Mouse (Mus musculus) liver, embryonic 16.5 days (tissue): ENCODE measurements around the gene Cnksr2. TPM values are rescaled to one million over a fixed set of nuclear protein-coding genes. Genes with fewer than 3 reads are reported as not detected.

Experiments used
- ATAC-seq: fragments of 200-750 bp; cut with Nextera tagmentation; 2 replicates; pipeline ENCODE4 v1.8.0; 2017; ENCODE audit warnings: low read depth, mild to moderate bottlenecking, moderate number of reproducible peaks, moderate library complexity
- H3K27ac ChIP-seq: fragments of 300-500 bp; sonication (generic); 2 replicates; pipeline ENCODE4 v1.5.1; 2014; ENCODE audit warnings: mild to moderate bottlenecking, low read length
- H3K27me3 ChIP-seq: fragments of 300-500 bp; sonication (generic); 2 replicates; pipeline ENCODE4 v1.6.1; 2014; ENCODE audit warnings: low read depth, low read length, mixed read lengths; ENCODE audit not compliant: control insufficient read depth, insufficient read depth
- H3K36me3 ChIP-seq: fragments of 300-500 bp; sonication (generic); 2 replicates; pipeline ENCODE4 v1.6.1; 2014; ENCODE audit warnings: mild to moderate bottlenecking; ENCODE audit not compliant: control insufficient read depth, insufficient read depth
- H3K4me1 ChIP-seq: fragments of 300-500 bp; sonication (generic); 2 replicates; pipeline ENCODE4 v1.6.1; 2014; ENCODE audit warnings: low read depth, low read length, mixed read lengths; ENCODE audit not compliant: control insufficient read depth
- H3K4me2 ChIP-seq: fragments of 300-500 bp; sonication (generic); 2 replicates; pipeline ENCODE4 v1.6.1; 2014; ENCODE audit warnings: low read depth, low read length, mixed read lengths
- H3K4me3 ChIP-seq: fragments of 300-500 bp; sonication (generic); 2 replicates; pipeline ENCODE4 v1.5.1; 2014; ENCODE audit warnings: low read depth, mild to moderate bottlenecking, low read length
- H3K9ac ChIP-seq: fragments of 300-500 bp; sonication (generic); 2 replicates; pipeline ENCODE4 v1.6.1; 2014; ENCODE audit warnings: low read depth, low read length
- H3K9me3 ChIP-seq: fragments of 300-500 bp; sonication (generic); replicated peaks from 2 replicates; pipeline ENCODE4 v1.6.1; 2016; ENCODE audit warnings: low read length; ENCODE audit not compliant: control insufficient read depth
- WGBS: fragments of 180-500 bp; shearing (Covaris S2); extraction: QIAGEN DNeasy Blood & Tissue Kit; methylation state at CpG from one replicate; pipeline ENCODE4 v1.1.7; 2014; ENCODE audit not compliant: insufficient replicate concordance; 5-methylcytosine and 5-hydroxymethylcytosine counted together
- polyA plus RNA-seq: library from polyadenylated mRNA; unstranded; fragments of >200 nt; fragmentation: Nextera tagmentation; extraction: Ambion mirVana; gene quantifications from 2 replicates; pipeline ENCODE4 v1.2.1, GENCODE M21; 2015

The Cnksr2 gene
- polyA plus RNA-seq, 1 experiment from 2014 or later, result not detected

GRCm38 (mm10) chrX:157829983-157830382 is 213.1 kb downstream of the Cnksr2 start:
- Histone ChIP-seq H3K27me3 (no peaks in the 10 kb centered on the region), H3K36me3 (no peaks in the 10 kb centered on the region), H3K4me3 (no peak overlapping the region), H3K9ac (no peak overlapping the region), H3K27ac (no peak overlapping the region), H3K4me1 (no peaks in the 10 kb centered on the region), H3K9me3 (no peaks in the 10 kb centered on the region), H3K4me2 (no peak overlapping the region)
- no peak for ATAC-seq
- 57% methylated on average over 4 of the region's 4 CpGs for WGBS

- Histone ChIP-seq H3K9ac (no peak overlapping the region), H3K4me3 (no peak overlapping the region), H3K27ac (no peak overlapping the region), H3K4me2 (no peak overlapping the region), H3K27me3 (no peaks in the 10 kb centered on the region), H3K9me3 (no peaks in the 10 kb centered on the region), H3K4me1 (no peaks in the 10 kb centered on the region), H3K36me3 (no peaks in the 10 kb centered on the region)
- ATAC-seq, result no peak
- WGBS, result 79% methylated on average over 13 of the region's 13 CpGs
Measured at GRCm38 (mm10) chrX:157818921-157819260, 224.2 kb downstream of the Cnksr2 start.

GRCm38 (mm10) chrX:157818207-157818920 is 224.7 kb downstream of the Cnksr2 start, which contains the start of gene Klhl34:
Gene Klhl34, plus strand, starts transcription at chrX:157818435.
- Histone ChIP-seq H3K4me3 (no peak within 1 kb of the TSS), H3K9ac (no peak within 1 kb of the TSS), H3K27ac (no peak within 1 kb of the TSS), H3K9me3 (no peaks in the 10 kb centered on the region), H3K36me3 (no peaks in the 10 kb centered on the region), H3K27me3 (no peaks in the 10 kb centered on the region), H3K4me1 (no peaks in the 10 kb centered on the region), H3K4me2 (0 out of 2 replicates have a peak within 1 kb of the TSS, but pooled peaks have one; percentile 9)
- no peak for ATAC-seq
- 38% methylated on average over 28 of the region's 28 CpGs for WGBS

- ATAC-seq, result no peak
- WGBS, result 15% methylated on average over 31 of the region's 31 CpGs
- no peaks in the 10 kb centered on the region for H3K4me1 ChIP-seq
- H3K9me3 ChIP-seq, result no peaks in the 10 kb centered on the region
- no peak overlapping the region for H3K9ac ChIP-seq
- H3K27me3 ChIP-seq, result no peaks in the 10 kb centered on the region
- H3K27ac ChIP-seq, result no peak overlapping the region
- H3K4me3 ChIP-seq, result no peak overlapping the region
- no peaks in the 10 kb centered on the region for H3K36me3 ChIP-seq
- 0 out of 2 replicates have a peak overlapping the region, but pooled peaks have one; percentile 9 for H3K4me2 ChIP-seq
Measured at GRCm38 (mm10) chrX:157817571-157818206, 225.4 kb downstream of the Cnksr2 start.

- Histone ChIP-seq H3K4me3 (no peak overlapping the region), H3K36me3 (no peaks in the 10 kb centered on the region), H3K9ac (no peak overlapping the region), H3K27ac (no peak overlapping the region), H3K4me2 (no peak overlapping the region), H3K9me3 (no peaks in the 10 kb centered on the region), H3K27me3 (no peaks in the 10 kb centered on the region), H3K4me1 (no peaks in the 10 kb centered on the region)
- WGBS, result 33% methylated on average over 1 of the region's 1 CpGs
- no peak for ATAC-seq
Measured at GRCm38 (mm10) chrX:157809721-157810120, 233.4 kb downstream of the Cnksr2 start.

GRCm38 (mm10) chrX:157801669-157802068 is 241.4 kb downstream of the Cnksr2 start:
- no peak overlapping the region for H3K4me3 ChIP-seq
- H3K4me2 ChIP-seq, result no peak overlapping the region
- H3K9ac ChIP-seq, result no peak overlapping the region
- H3K9me3 ChIP-seq, result no peaks in the 10 kb centered on the region
- H3K27me3 ChIP-seq, result no peaks in the 10 kb centered on the region
- H3K36me3 ChIP-seq, result no peaks in the 10 kb centered on the region
- H3K4me1 ChIP-seq, result no peaks in the 10 kb centered on the region
- no peak for ATAC-seq
- H3K27ac ChIP-seq, result no peak overlapping the region
- WGBS, result 51% methylated on average over 2 of the region's 2 CpGs

Other genes with a start within 250 kb of the Cnksr2 start
- not detected in 2 replicates for gene Klhl34, start 224.9 kb downstream of the Cnksr2 start, polyA plus RNA-seq